Mouse (Mus musculus): Measurements from ENCODE around the gene Serpina3b. TPM values are rescaled to one million over a fixed set of nuclear protein-coding genes. Genes with fewer than 3 reads are reported as not detected.
"Not testable (repeated sequence)": the region's sequence is repeated elsewhere in the genome, so short reads cannot be mapped to it uniquely, and the experiment has no call there.

Gene Serpina3b
- polyA plus RNA-seq (2015; fragmentation: Nextera tagmentation; extraction: Ambion mirVana), result not detected in 2 replicates

DNA sequence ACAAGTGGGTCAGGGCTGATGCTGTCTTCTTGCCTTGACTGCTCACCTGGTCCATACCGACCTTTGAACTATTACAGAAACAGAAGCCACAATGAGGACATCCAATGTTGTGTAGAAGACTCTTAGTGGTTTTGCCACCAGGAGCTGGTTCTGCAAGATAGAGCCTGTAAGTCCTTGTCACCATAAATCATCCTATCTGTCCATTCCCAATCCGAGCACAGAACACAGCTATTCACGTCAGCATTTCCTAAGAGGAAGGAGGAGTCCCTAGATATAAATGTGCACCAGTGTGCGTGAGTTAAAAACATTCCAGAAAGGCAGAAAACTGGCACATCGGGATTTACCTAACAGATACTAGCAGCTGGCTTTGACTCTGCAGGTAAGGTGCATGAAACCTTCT lies at the start of gene Serpina3b:
Serpina3b (plus strand) TSS at position 301 of the 400 bp plus-strand sequence.
- Histone ChIP-seq H3K27ac (no peak within 1 kb of the TSS), H3K36me3 (no peaks in the 10 kb centered on the region), H3K9ac (replicated peaks) (no peak within 1 kb of the TSS), H3K27me3 (no peaks in the 10 kb centered on the region), H3K4me1 (replicated peaks) (no peaks in the 10 kb centered on the region), H3K9me3 (no peaks in the 10 kb centered on the region), H3K4me3 (replicated peaks) (no peak within 1 kb of the TSS), H3K4me2 (replicated peaks) (no peak within 1 kb of the TSS)
- WGBS, result 92% methylated on average over 5 of the region's 5 CpGs
- no peak for ATAC-seq

DNA sequence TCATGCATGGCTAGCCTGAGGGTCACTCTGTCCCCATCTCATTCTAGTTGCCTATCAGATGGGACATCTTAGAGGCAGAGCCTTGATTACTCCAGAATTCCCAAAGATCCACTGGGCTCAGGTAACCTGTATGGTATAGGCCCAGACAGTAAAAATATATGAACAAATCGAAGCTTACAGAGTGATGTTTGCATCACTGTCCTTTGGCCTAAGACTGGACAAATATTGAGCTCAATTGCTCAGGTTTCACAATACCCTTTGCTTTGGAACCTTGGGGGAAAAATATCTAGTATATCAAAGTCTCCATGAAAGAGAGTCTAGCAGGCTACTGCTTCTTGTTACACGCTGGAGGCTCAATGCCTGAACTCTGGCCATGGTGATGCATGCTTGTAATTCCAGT lies 37.7 kb upstream of the Serpina3b start:
- Histone ChIP-seq H3K9ac (replicated peaks) (no peak overlapping the region), H3K4me2 (replicated peaks) (no peak overlapping the region), H3K27me3 (no peaks in the 10 kb centered on the region), H3K9me3 (no peaks in the 10 kb centered on the region), H3K4me3 (replicated peaks) (no peak overlapping the region), H3K36me3 (no peaks in the 10 kb centered on the region), H3K27ac (no peak overlapping the region), H3K4me1 (replicated peaks) (no peaks in the 10 kb centered on the region)
- no peak for ATAC-seq
- 82% methylated on average over 2 of the region's 2 CpGs for WGBS

DNA sequence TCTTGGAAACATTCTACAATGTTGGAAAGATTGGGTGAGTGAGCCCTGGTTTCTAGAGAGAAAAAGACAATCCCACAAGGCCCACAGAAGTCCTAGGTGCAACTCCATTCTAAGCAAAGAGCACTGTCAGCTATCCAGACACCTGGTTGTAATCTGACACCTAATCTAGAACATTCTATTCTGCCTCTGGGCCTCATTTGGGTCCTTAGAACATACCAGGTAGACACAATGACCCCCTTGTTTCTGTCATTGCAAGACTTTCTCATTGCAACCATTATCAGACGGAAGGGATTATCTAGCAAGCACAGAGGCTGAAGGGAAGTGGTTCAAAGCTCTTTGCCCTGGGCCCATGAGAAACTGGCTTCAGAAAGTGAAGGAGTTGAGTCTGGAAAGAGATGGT lies 36.5 kb upstream of the Serpina3b start:
- H3K27me3 ChIP-seq, result no peaks in the 10 kb centered on the region
- H3K4me2 ChIP-seq (replicated peaks), result no peak overlapping the region
- H3K9ac ChIP-seq (replicated peaks), result no peak overlapping the region
- WGBS, result 75% methylated on average over 1 of the region's 1 CpGs
- no peak for ATAC-seq
- H3K27ac ChIP-seq, result no peak overlapping the region
- no peak overlapping the region for H3K4me3 ChIP-seq (replicated peaks)
- no peaks in the 10 kb centered on the region for H3K36me3 ChIP-seq
- H3K9me3 ChIP-seq, result no peaks in the 10 kb centered on the region
- H3K4me1 ChIP-seq (replicated peaks), result no peaks in the 10 kb centered on the region

DNA sequence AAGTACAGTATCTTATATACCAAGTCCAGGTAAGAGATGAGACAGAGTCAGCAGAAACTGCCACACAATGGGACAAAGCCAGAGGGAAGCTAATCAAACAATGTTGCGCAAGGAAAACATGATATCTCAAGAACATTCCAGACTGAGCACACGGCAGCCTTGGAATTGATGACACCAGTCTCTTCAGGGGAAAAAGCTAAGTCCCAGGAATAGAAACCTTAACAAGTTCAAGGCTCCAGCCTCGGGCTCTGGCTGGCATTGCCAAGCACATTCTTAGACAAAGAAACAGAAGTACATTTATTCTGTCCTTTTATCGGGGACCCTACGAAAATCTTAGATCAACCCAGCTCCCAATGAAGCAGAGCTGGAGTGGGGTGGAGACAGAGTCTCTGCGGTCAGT lies 27.0 kb upstream of the Serpina3b start, which contains the start of gene Serpina5:
Serpina5 (plus strand) TSS at position 346 of the 400 bp plus-strand sequence.
- H3K27ac ChIP-seq, result no peak within 1 kb of the TSS
- H3K9me3 ChIP-seq, result no peaks in the 10 kb centered on the region
- ATAC-seq, result no peak
- no peaks in the 10 kb centered on the region for H3K36me3 ChIP-seq
- H3K4me1 ChIP-seq (replicated peaks), result no peaks in the 10 kb centered on the region
- H3K4me2 ChIP-seq (replicated peaks), result no peak within 1 kb of the TSS
- H3K4me3 ChIP-seq (replicated peaks), result no peak within 1 kb of the TSS
- H3K27me3 ChIP-seq, result no peaks in the 10 kb centered on the region
- WGBS, result 90% methylated on average over 6 of the region's 6 CpGs
- H3K9ac ChIP-seq (replicated peaks), result no peak within 1 kb of the TSS

GRCm38 (mm10) chr12:104105847-104106246 lies 21.9 kb upstream of the Serpina3b start:
- Histone ChIP-seq H3K4me1 (replicated peaks) (no peaks in the 10 kb centered on the region), H3K36me3 (no peaks in the 10 kb centered on the region), H3K9ac (replicated peaks) (no peak overlapping the region), H3K4me3 (replicated peaks) (no peak overlapping the region), H3K4me2 (replicated peaks) (no peak overlapping the region), H3K9me3 (no peaks in the 10 kb centered on the region), H3K27ac (no peak overlapping the region), H3K27me3 (no peaks in the 10 kb centered on the region)
- ATAC-seq, result no peak

DNA sequence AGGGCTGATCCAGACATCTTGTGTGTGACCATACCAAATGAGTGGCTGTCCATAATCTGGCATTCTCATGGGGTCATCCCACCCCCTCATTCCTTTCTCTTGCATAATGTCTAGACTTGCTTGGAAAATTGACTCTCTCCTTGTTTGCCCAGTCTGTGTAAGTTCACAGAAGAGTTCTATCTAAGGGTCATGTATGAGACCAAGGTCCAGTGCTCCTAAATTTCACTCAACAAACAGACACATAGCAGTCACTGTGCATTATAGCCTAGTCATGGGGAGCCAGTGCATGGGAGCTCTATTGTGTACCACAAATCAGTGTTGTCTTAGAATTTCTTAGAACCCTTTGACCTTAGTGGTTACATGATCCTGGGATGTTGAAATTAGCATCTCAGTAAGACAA lies 20.9 kb upstream of the Serpina3b start:
- no peak overlapping the region for H3K9ac ChIP-seq (replicated peaks)
- H3K4me1 ChIP-seq (replicated peaks), result no peaks in the 10 kb centered on the region
- ATAC-seq, result no peak
- H3K36me3 ChIP-seq, result no peaks in the 10 kb centered on the region
- no peaks in the 10 kb centered on the region for H3K27me3 ChIP-seq
- H3K4me3 ChIP-seq (replicated peaks), result no peak overlapping the region
- no peak overlapping the region for H3K27ac ChIP-seq
- H3K9me3 ChIP-seq, result no peaks in the 10 kb centered on the region
- H3K4me2 ChIP-seq (replicated peaks), result no peak overlapping the region

DNA sequence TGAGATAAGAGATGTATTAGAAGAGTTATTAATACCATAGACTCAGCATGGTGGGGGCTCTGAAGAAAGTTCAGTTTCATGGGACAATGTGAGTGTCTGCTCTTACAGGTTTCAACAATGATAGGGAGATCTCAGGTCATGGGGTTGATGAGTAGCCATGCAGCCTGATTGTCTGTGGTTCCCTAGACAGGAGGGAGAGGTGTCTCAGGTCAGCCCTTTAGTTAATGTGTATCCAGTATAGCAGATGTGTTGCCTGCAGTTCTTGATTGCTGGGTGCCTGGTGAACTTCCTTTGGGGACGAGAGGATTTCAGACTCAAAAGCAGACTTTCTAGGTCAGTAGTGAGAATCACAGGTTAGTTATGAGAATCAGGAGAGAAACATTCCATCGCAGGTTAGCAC lies 19.3 kb upstream of the Serpina3b start:
- no peak overlapping the region for H3K9ac ChIP-seq (replicated peaks)
- no peaks in the 10 kb centered on the region for H3K36me3 ChIP-seq
- no peak overlapping the region for H3K4me3 ChIP-seq (replicated peaks)
- no peaks in the 10 kb centered on the region for H3K9me3 ChIP-seq
- no peaks in the 10 kb centered on the region for H3K4me1 ChIP-seq (replicated peaks)
- WGBS, result 77% methylated on average over 2 of the region's 2 CpGs
- H3K4me2 ChIP-seq (replicated peaks), result no peak overlapping the region
- ATAC-seq, result no peak
- no peak overlapping the region for H3K27ac ChIP-seq
- no peaks in the 10 kb centered on the region for H3K27me3 ChIP-seq

DNA sequence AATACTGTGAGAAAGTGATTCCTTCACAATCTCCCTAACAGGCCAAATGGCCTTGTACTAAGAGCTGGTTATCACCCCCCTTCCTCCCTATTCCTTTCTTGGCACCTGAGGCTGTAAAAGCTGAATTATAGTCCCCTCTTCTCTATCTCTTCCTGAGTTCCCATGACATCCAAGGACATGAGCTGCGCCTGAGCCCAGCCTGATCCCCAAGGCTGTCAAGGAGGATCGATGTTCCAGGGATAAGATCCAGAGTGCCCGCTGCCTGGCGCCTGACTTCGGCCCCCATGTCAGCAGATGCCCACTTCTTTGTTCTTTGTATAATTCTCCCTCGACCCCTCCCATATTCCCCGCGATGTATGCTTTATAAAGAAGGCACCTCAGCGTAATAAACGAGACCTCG lies 15.5 kb upstream of the Serpina3b start, which contains the start of gene Serpina3a:
Serpina3a (plus strand) TSS at position 392 of the 400 bp plus-strand sequence.
- 91% methylated on average over 11 of the region's 11 CpGs for WGBS
- H3K27ac ChIP-seq; H3K4me2 ChIP-seq (replicated peaks); H3K27me3 ChIP-seq; H3K9me3 ChIP-seq; H3K9ac ChIP-seq (replicated peaks); H3K4me3 ChIP-seq (replicated peaks); H3K4me1 ChIP-seq (replicated peaks); H3K36me3 ChIP-seq; ATAC-seq: not testable (repeated sequence)

DNA sequence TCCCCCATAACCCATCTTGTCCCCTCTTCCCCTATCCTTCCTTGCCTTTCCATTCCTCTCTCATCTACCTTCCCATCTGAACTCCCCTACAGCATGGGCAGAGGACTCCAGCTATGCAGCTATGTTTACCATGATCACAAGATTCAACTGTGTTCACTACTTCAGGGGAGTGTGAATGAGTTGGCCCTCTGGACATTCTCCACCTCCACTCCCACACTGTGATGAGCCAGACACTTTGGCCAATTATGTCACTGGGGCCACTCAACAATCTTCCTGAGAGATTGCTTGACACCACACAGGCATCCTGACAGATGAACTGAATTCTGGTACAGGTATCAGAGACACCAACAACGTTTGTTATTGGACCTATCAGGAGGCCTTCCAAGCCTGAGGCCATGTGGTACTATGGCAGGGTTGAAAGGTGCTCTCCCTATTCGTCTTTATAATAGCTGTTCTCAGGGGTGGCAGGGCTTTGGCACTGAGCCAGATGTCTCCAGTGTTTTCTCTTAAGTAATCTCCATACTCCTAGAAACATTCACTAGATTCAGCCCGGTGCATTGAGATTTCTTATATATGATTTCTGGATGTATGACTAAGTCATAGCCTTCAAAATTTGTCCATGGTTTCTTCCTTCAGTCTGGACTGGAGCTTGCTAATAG lies 12.7 kb upstream of the Serpina3b start:
- no peak for ATAC-seq
- 63% methylated on average over 3 of the region's 3 CpGs for WGBS
- Histone ChIP-seq H3K4me2 (replicated peaks) (no peak overlapping the region), H3K4me3 (replicated peaks) (no peak overlapping the region), H3K4me1 (replicated peaks) (no peaks in the 10 kb centered on the region), H3K9ac (replicated peaks) (no peak overlapping the region), H3K9me3 (no peaks in the 10 kb centered on the region), H3K27ac (no peak overlapping the region), H3K27me3 (no peaks in the 10 kb centered on the region), H3K36me3 (no peaks in the 10 kb centered on the region)

DNA sequence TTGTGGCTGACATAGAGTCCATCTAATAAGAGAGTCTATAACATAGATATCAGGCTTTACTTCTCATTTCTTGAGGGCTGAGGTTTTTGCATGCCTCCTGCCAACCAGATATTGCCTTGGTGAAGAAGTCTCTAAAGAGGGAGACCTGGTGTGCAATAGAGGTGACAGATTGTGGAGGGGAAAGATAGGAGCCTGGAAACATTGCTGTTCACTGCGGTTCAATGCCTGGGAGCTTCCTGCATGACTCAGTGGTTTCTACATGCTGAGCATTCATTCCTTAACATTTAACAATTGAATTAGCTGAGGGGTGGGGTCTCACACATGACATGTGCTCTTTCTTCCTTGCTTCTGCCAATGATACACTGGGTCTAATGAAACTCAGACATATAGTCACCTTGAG lies 4.7 kb upstream of the Serpina3b start:
- Histone ChIP-seq H3K4me3 (replicated peaks) (no peak overlapping the region), H3K9ac (replicated peaks) (no peak overlapping the region), H3K27ac (no peak overlapping the region), H3K36me3 (no peaks in the 10 kb centered on the region), H3K9me3 (no peaks in the 10 kb centered on the region), H3K27me3 (no peaks in the 10 kb centered on the region), H3K4me1 (replicated peaks) (no peaks in the 10 kb centered on the region), H3K4me2 (replicated peaks) (no peak overlapping the region)
- 86% methylated on average over 1 of the region's 1 CpGs for WGBS
- no peak for ATAC-seq

DNA sequence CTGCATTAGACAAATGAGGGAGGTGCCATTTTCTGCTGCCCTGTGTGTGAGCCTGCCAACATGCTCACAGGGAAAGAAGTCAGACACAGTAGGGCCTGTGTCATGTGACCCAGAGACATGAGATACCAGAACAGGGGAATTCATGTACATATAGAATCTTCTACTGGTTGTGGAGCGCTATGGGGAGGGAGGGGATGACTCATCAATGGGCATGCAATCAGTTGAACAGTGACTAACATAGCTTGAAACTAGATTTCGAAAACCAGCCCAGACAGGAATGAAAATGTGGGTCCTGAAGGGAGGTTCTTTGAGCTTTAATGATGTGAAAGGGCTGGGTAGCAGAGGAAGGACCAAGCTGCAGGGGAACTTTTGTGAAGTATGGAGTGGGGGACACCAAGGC lies 3.8 kb upstream of the Serpina3b start:
- H3K4me2 ChIP-seq (replicated peaks), result no peak overlapping the region
- H3K4me3 ChIP-seq (replicated peaks), result no peak overlapping the region
- no peaks in the 10 kb centered on the region for H3K27me3 ChIP-seq
- ATAC-seq, result no peak
- no peaks in the 10 kb centered on the region for H3K36me3 ChIP-seq
- no peak overlapping the region for H3K27ac ChIP-seq
- WGBS, result 76% methylated on average over 2 of the region's 2 CpGs
- no peak overlapping the region for H3K9ac ChIP-seq (replicated peaks)
- H3K4me1 ChIP-seq (replicated peaks), result no peaks in the 10 kb centered on the region
- no peaks in the 10 kb centered on the region for H3K9me3 ChIP-seq

DNA sequence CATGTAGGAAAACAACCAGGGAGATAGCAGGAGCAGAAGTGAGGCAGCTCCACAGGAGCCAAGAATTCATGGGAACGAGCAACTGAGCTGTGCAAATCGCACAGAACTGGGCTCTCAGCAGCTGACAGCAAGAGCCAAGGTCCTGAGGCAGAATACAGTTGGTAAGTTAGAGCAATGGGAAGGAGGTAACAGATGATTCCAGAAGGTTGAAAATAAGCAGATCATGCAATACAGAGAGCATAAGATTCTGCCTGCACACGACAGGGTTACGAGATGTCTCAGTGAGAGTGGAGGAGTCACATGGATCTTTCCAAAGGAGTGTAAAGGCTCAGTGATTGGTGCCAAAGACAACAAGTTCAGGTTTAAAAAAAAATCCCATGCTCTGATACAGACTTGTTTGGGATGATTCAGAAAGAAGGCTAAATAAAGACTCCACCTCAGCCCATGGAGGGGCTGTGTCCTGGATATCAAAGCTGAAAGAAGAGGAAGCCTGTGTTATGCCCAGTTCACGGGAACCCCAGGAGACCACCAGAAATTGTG lies 2.7 kb upstream of the Serpina3b start:
- no peaks in the 10 kb centered on the region for H3K27me3 ChIP-seq
- no peak overlapping the region for H3K4me3 ChIP-seq (replicated peaks)
- H3K9ac ChIP-seq (replicated peaks), result no peak overlapping the region
- no peaks in the 10 kb centered on the region for H3K9me3 ChIP-seq
- ATAC-seq, result no peak
- no peak overlapping the region for H3K4me2 ChIP-seq (replicated peaks)
- H3K27ac ChIP-seq, result no peak overlapping the region
- H3K36me3 ChIP-seq, result no peaks in the 10 kb centered on the region
- no peaks in the 10 kb centered on the region for H3K4me1 ChIP-seq (replicated peaks)
- WGBS, result 90% methylated on average over 5 of the region's 5 CpGs

DNA sequence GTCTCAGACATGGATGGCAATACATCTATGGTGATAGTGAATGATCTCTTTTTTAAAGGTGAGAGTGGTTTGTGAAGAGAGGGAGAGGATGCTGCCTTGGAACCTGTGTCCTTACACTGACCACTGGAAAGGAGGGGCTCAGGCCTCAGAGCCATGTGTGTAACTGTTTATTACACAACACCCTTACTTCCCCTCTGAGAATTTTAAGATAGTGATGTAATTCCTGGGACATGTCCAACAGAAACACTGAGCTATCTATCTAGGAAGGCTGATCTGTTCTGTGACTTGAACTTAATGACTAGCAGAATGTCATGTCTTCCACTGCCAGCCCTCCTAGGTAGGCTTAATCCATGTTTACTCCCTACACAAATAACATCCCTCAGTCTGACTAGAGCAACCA lies 3.2 kb downstream of the Serpina3b start:
- ATAC-seq, result no peak
- Histone ChIP-seq H3K4me1 (replicated peaks) (no peaks in the 10 kb centered on the region), H3K4me3 (replicated peaks) (no peak overlapping the region), H3K36me3 (no peaks in the 10 kb centered on the region), H3K4me2 (replicated peaks) (no peak overlapping the region), H3K27me3 (no peaks in the 10 kb centered on the region), H3K27ac (no peak overlapping the region), H3K9ac (replicated peaks) (no peak overlapping the region), H3K9me3 (no peaks in the 10 kb centered on the region)

Measured in midbrain, embryonic 13.5 days (tissue).